Mouse (Mus musculus): ENCODE results near the gene Csmd2.
"Not testable (repeated sequence)": the region's sequence is repeated elsewhere in the genome, so short reads cannot be mapped to it uniquely, and the experiment has no call there.

GRCm38 (mm10) chr4:128061274-128061673, 73.6 kb downstream of the Csmd2 start:
- not testable (repeated sequence) for TF ChIP-seq CTCF (IDR thresholded peaks at IDR 0.05; ENCODE audit: low read depth); EP300 (optimal IDR thresholded peaks at IDR 0.05)
